Comparison of ENCODE assay signal across 8 mouse cellular contexts in the genomic region with DNA sequence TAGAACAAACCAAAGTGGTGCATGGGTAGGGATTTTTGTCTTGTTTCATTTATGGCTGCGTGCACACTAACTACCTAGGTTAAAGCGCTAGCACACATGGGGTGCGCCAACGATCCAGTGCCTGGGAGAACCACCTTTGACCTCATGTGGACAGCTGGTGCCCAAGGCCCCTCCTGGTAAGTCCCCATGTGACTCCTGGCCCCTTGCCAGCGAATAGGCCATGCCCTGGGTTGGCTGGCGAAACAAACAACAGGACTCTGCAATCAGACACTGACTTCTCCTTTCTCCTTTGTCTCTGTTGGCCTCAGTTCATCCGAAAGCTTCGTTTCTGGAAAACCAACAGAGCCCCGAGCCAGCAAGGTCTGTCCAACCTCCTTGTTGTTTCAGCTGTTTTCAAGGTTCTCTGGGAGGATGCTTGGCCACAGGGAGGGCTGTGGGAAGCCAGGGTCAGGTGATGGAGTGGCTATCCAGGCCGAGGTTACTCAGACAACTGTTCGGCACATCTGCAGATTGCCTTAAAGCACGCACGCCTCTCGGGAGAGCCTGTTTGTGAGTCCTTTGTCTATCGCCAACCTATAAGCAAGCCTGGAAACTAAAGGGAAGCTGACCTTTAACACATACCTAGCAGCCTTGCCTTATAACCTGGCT. TPM values are rescaled to one million over a fixed set of nuclear protein-coding genes. Genes with fewer than 3 reads are reported as not detected.
A peak's percentile ranks its signal among the peaks of the same experiment; 100 is the strongest.
DNase-seq lines count a peak whose midpoint lies in the region; ATAC-seq lines count a peak whose summit lies in the region.

No protein-coding gene starts in this region.

- no peaks in the 10 kb centered on the region for H3K27me3 ChIP-seq in intestine, embryonic 16.5 days (replicated peaks; ENCODE audit: control insufficient read depth, insufficient read depth, low read length)
- no peaks in the 10 kb centered on the region for H3K27me3 ChIP-seq in intestine, embryonic 15.5 days (replicated peaks)
- no peaks in the 10 kb centered on the region for H3K27me3 ChIP-seq in heart, embryonic 12.5 days (replicated peaks)

- H3K4me3 ChIP-seq in intestine, embryonic 16.5 days (ENCODE audit: low read length), result no peak overlapping the region
- H3K4me3 ChIP-seq in intestine, embryonic 15.5 days (replicated peaks), result no peak overlapping the region
- no peak overlapping the region for H3K4me3 ChIP-seq in heart, embryonic 12.5 days

- H3K4me1 ChIP-seq in intestine, embryonic 16.5 days (ENCODE audit: control insufficient read depth, insufficient read depth, low read length), result no peaks in the 10 kb centered on the region
- no peaks in the 10 kb centered on the region for H3K4me1 ChIP-seq in intestine, embryonic 15.5 days (replicated peaks)
- H3K4me1 ChIP-seq in heart, embryonic 12.5 days (replicated peaks), result no peaks in the 10 kb centered on the region

- ATAC-seq in intestine, embryonic 16.5 days, result 0 out of 2 replicates have a peak, but pooled peaks have one; percentile 41
- ATAC-seq in intestine, embryonic 15.5 days, result no peak
- no peak for ATAC-seq in heart, embryonic 12.5 days (ENCODE audit: insufficient number of reproducible peaks, low FRiP score)

- peak; percentile 33 to 56 for DNase-seq in frontal cortex, adult 2 months (ENCODE audit: extremely low spot score in 1 of 2, low spot score in 1 of 2)
- DNase-seq in kidney, postnatal 4 days, result peak; percentile 66 to 79
- peak; percentile 47 to 68 for DNase-seq in lung, postnatal 4 days
- DNase-seq in yolk sac, embryonic 10.5 days (ENCODE audit: low spot score), result no peak
- no peak for DNase-seq in spleen, postnatal 14 days (ENCODE audit: low spot score in 2 of 2)

- no peak overlapping the region for H3K9ac ChIP-seq in intestine, embryonic 16.5 days (ENCODE audit: low read depth, low read length)
- no peak overlapping the region for H3K9ac ChIP-seq in intestine, embryonic 15.5 days
- no peak overlapping the region for H3K9ac ChIP-seq in heart, embryonic 12.5 days

- WGBS in intestine, embryonic 16.5 days, result 82% methylated on average over 15 of the region's 15 CpGs
- 87% methylated on average over 15 of the region's 15 CpGs for WGBS in intestine, embryonic 15.5 days
- 85% methylated on average over 15 of the region's 15 CpGs for WGBS in heart, embryonic 12.5 days

- no peak overlapping the region for H3K4me2 ChIP-seq in intestine, embryonic 16.5 days (ENCODE audit: low read depth, low read length)
- H3K4me2 ChIP-seq in intestine, embryonic 15.5 days (replicated peaks), result no peak overlapping the region
- no peak overlapping the region for H3K4me2 ChIP-seq in heart, embryonic 12.5 days

- H3K36me3 ChIP-seq in intestine, embryonic 16.5 days (ENCODE audit: control insufficient read depth, insufficient read depth, low read length), result no peaks in the 10 kb centered on the region
- H3K36me3 ChIP-seq in intestine, embryonic 15.5 days, result no peaks in the 10 kb centered on the region
- no peaks in the 10 kb centered on the region for H3K36me3 ChIP-seq in heart, embryonic 12.5 days

- no peak overlapping the region for H3K27ac ChIP-seq in intestine, embryonic 16.5 days (ENCODE audit: low read length)
- H3K27ac ChIP-seq in intestine, embryonic 15.5 days, result no peak overlapping the region
- H3K27ac ChIP-seq in heart, embryonic 12.5 days (ENCODE audit: poor library complexity, severe bottlenecking), result no peak overlapping the region

- H3K9me3 ChIP-seq in intestine, embryonic 16.5 days (ENCODE audit: control insufficient read depth, low read length), result no peaks in the 10 kb centered on the region
- no peaks in the 10 kb centered on the region for H3K9me3 ChIP-seq in intestine, embryonic 15.5 days
- no peaks in the 10 kb centered on the region for H3K9me3 ChIP-seq in heart, embryonic 12.5 days (replicated peaks)

RNA-seq across cellular contexts. Expression of a gene that starts 12.1 kb away (rescaled TPM):
- 26.6 and 33.9 TPM in 2 replicates for polyA plus RNA-seq in intestine, embryonic 16.5 days (2015; fragmentation: Nextera tagmentation; extraction: Ambion mirVana)
- polyA plus RNA-seq in intestine, embryonic 15.5 days (2015; fragmentation: Nextera tagmentation; extraction: Ambion mirVana), result 15.4 and 16.6 TPM in 2 replicates
- polyA plus RNA-seq in frontal cortex, adult 2 months (2012; rRNA removed), result 7.4 and 9.0 TPM in 2 replicates
- 10.9 and 11.9 TPM in 2 replicates for polyA plus RNA-seq in heart, embryonic 12.5 days (2016; fragmentation: Nextera tagmentation; extraction: Ambion mirVana)

RNA-seq across cellular contexts. Expression of a gene that starts 12.3 kb away (rescaled TPM):
- polyA plus RNA-seq in intestine, embryonic 16.5 days (2015; fragmentation: Nextera tagmentation; extraction: Ambion mirVana), result 3.1 and 4.6 TPM in 2 replicates
- 3.3 and 3.6 TPM in 2 replicates for polyA plus RNA-seq in intestine, embryonic 15.5 days (2015; fragmentation: Nextera tagmentation; extraction: Ambion mirVana)
- polyA plus RNA-seq in frontal cortex, adult 2 months (2012; rRNA removed), result 13.5 and 17.2 TPM in 2 replicates
- 4.5 and 5.7 TPM in 2 replicates for polyA plus RNA-seq in heart, embryonic 12.5 days (2016; fragmentation: Nextera tagmentation; extraction: Ambion mirVana)

RNA-seq across cellular contexts. Expression of a gene that starts 59.8 kb away (rescaled TPM):
- polyA plus RNA-seq in intestine, embryonic 16.5 days (2015; fragmentation: Nextera tagmentation; extraction: Ambion mirVana), result 35.9 and 39.1 TPM in 2 replicates
- 38.4 and 38.9 TPM in 2 replicates for polyA plus RNA-seq in intestine, embryonic 15.5 days (2015; fragmentation: Nextera tagmentation; extraction: Ambion mirVana)
- 62.0 and 65.4 TPM in 2 replicates for polyA plus RNA-seq in frontal cortex, adult 2 months (2012; rRNA removed)
- 32.5 and 33.9 TPM in 2 replicates for polyA plus RNA-seq in heart, embryonic 12.5 days (2016; fragmentation: Nextera tagmentation; extraction: Ambion mirVana)

Comparison
In these comparisons a context has a peak if more than half of its experiments do, and no peak if none do; other contexts are left out.
1. DNase-seq: peak in frontal cortex, adult 2 months (2 of 2), kidney, postnatal 4 days (2 of 2) and lung, postnatal 4 days (2 of 2); none in yolk sac, embryonic 10.5 days (single experiment) and spleen, postnatal 14 days (0 of 2).